Mouse (Mus musculus): ENCODE results near the gene Selenon. TPM values are rescaled to one million over a fixed set of nuclear protein-coding genes. Genes with fewer than 3 reads are reported as not detected.
A peak's percentile ranks its signal among the peaks of the same experiment; 100 is the strongest.

The Selenon gene
- polyA plus RNA-seq, 1 experiment from 2014 or later: 17.1 TPM

- ATAC-seq (ENCODE audit: low read depth): no peak
- no peaks in the 10 kb centered on the region for H3K9me3 ChIP-seq
- no peak overlapping the region for H3K9ac ChIP-seq
- H3K27ac ChIP-seq (replicated peaks): no peak overlapping the region
- no peak overlapping the region for H3K4me2 ChIP-seq
- H3K4me1 ChIP-seq (replicated peaks): peaks cover 43% of the 10 kb centered on the region
- H3K4me3 ChIP-seq: no peak overlapping the region
- no peaks in the 10 kb centered on the region for H3K36me3 ChIP-seq
- H3K27me3 ChIP-seq: no peaks in the 10 kb centered on the region
- 86% methylated on average over 9 of the region's 9 CpGs for WGBS
Measured at GRCm38 (mm10) chr4:134588287-134588686, 36.3 kb upstream of the Selenon start.

- H3K4me2 ChIP-seq: no peak overlapping the region
- no peaks in the 10 kb centered on the region for H3K27me3 ChIP-seq
- no peaks in the 10 kb centered on the region for H3K36me3 ChIP-seq
- peaks cover 37% of the 10 kb centered on the region for H3K4me1 ChIP-seq (replicated peaks)
- H3K27ac ChIP-seq (replicated peaks): no peak overlapping the region
- H3K9ac ChIP-seq: 0 out of 2 replicates have a peak overlapping the region, but pooled peaks have one; percentile 26
- H3K4me3 ChIP-seq: no peak overlapping the region
- no peaks in the 10 kb centered on the region for H3K9me3 ChIP-seq
- 59% methylated on average over 11 of the region's 11 CpGs for WGBS
- no peak for ATAC-seq (ENCODE audit: low read depth)
Measured at GRCm38 (mm10) chr4:134587636-134588197, 35.8 kb upstream of the Selenon start.

DNA sequence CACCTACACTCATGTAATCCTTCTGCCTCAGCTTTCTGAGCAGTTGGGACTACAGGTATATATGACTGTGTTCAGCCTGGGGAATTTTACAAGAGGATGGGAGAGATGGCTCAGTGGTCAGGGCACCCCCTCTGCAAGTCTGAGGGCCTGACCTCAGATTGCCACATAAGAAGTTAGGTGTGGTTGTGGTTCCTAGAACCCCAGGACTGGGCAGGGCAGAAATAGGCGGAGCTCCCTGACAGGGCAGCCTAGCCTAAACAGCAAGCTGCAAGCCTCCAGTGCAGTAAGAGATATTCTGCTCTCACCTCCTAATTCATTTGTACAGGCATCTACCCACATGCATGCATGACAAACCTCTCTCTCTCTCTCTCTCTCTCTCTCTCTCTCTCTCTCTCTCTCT, 34.7 kb upstream of the Selenon start:
- ATAC-seq (ENCODE audit: low read depth): no peak
- Histone ChIP-seq H3K4me3 (no peak overlapping the region), H3K27ac (replicated peaks) (no peak overlapping the region), H3K9me3 (no peaks in the 10 kb centered on the region), H3K4me1 (replicated peaks) (peaks cover 31% of the 10 kb centered on the region), H3K9ac (no peak overlapping the region), H3K27me3 (no peaks in the 10 kb centered on the region), H3K36me3 (no peaks in the 10 kb centered on the region), H3K4me2 (no peak overlapping the region)
- WGBS: 100% methylated on average over 1 of the region's 1 CpGs

DNA sequence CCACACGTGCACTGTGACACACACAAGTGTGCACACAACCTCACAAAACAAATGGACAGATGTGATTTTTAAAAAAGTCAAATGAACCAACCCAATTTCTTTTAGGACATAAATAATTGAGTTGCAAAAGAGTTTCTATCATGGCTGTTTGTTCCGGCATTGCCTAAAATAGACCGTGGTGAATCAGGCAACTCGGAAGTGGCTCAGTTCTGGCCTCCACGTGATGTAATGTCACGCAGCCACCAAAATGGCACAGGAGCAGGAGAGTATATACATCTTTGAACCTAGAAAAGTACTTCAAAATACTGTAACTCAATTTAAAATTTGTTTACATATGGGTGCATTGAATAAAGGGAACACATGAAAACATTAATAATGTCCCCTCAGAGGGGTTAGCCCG, 34.2 kb upstream of the Selenon start:
- ATAC-seq (ENCODE audit: low read depth): no peak

DNA sequence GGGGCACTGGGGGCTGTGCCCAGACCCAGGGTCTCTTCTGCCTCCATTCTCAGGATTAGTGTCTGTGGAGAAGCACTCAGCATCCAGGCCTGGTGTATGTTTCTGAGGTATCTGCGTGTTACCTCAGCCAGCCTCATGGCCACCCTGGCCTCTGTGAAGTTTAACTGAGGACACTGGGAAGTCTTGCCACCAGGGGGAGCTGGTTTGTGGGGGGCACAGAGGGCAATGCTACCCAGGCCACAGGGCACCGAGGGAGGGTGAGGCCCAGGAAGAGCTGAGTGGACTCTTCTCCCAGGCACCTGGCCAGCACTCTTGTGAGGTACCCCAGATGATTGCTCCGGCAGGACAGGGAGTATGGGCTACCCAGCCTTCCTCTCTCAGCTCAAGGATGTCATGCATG, 31.5 kb upstream of the Selenon start:
- H3K36me3 ChIP-seq: no peaks in the 10 kb centered on the region
- 70% methylated on average over 3 of the region's 3 CpGs for WGBS
- no peak overlapping the region for H3K4me3 ChIP-seq
- ATAC-seq (ENCODE audit: low read depth): no peak
- no peaks in the 10 kb centered on the region for H3K9me3 ChIP-seq
- no peak overlapping the region for H3K9ac ChIP-seq
- H3K27me3 ChIP-seq: no peaks in the 10 kb centered on the region
- no peak overlapping the region for H3K4me2 ChIP-seq
- no peak overlapping the region for H3K27ac ChIP-seq (replicated peaks)
- peaks cover 45% of the 10 kb centered on the region for H3K4me1 ChIP-seq (replicated peaks)

More for the DNA sequence above, 34.2 kb upstream of the Selenon start:
- Histone ChIP-seq H3K4me2 (no peak overlapping the region), H3K9me3 (no peaks in the 10 kb centered on the region), H3K36me3 (no peaks in the 10 kb centered on the region), H3K4me1 (replicated peaks) (peaks cover 31% of the 10 kb centered on the region), H3K27ac (replicated peaks) (no peak overlapping the region), H3K9ac (no peak overlapping the region), H3K27me3 (no peaks in the 10 kb centered on the region), H3K4me3 (no peak overlapping the region)
- 75% methylated on average over 7 of the region's 7 CpGs for WGBS

DNA sequence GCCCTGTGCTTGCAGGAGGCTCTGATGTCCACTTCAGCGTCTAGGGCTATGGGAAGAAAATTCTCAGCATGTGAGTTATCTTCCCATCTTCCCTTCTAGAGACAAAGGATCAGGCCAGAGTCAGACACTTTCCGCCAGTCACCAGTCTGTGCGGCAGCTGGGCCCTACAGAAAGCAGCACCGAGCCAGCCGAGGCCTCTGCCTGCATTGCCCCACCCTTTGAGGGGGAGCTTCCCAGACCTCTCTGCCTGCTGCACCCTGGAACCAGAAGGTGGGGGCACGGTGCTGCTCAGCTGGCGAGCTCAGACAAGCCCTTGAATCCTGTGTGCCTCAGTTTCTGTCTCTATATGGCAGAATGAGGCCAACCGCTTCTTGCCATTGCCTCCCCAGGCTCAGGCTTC, 29.4 kb upstream of the Selenon start:
- Histone ChIP-seq H3K4me1 (replicated peaks) (peaks cover 41% of the 10 kb centered on the region), H3K9me3 (no peaks in the 10 kb centered on the region), H3K4me3 (no peak overlapping the region), H3K9ac (peak overlapping the region; percentile 44), H3K4me2 (no peak overlapping the region), H3K36me3 (no peaks in the 10 kb centered on the region), H3K27ac (replicated peaks) (peak overlapping the region; percentile 78), H3K27me3 (no peaks in the 10 kb centered on the region)
- 54% methylated on average over 8 of the region's 8 CpGs for WGBS
- ATAC-seq (ENCODE audit: low read depth): no peak

- peak overlapping the region; percentile 78 for H3K27ac ChIP-seq (replicated peaks)
- ATAC-seq (ENCODE audit: low read depth): peak; percentile 62
- peaks cover 44% of the 10 kb centered on the region for H3K4me1 ChIP-seq (replicated peaks)
- H3K36me3 ChIP-seq: no peaks in the 10 kb centered on the region
- 57% methylated on average over 15 of the region's 15 CpGs for WGBS
- H3K4me3 ChIP-seq: no peak overlapping the region
- H3K27me3 ChIP-seq: no peaks in the 10 kb centered on the region
- H3K9me3 ChIP-seq: no peaks in the 10 kb centered on the region
- H3K9ac ChIP-seq: no peak overlapping the region; the same call in 1 of the 2 replicates
- no peak overlapping the region for H3K4me2 ChIP-seq
Measured at GRCm38 (mm10) chr4:134580351-134581148, 28.6 kb upstream of the Selenon start.

- H3K4me1 ChIP-seq (replicated peaks): peaks cover 48% of the 10 kb centered on the region
- peak overlapping the region; percentile 35; the same call in 1 of the 2 replicates for H3K9ac ChIP-seq
- ATAC-seq (ENCODE audit: low read depth): no peak
- peak overlapping the region; percentile 78; the same call in 1 of the 2 replicates for H3K27ac ChIP-seq (replicated peaks)
- 28% methylated on average over 5 of the region's 5 CpGs for WGBS
- H3K4me2 ChIP-seq: peak overlapping the region; percentile 26; the same call in 1 of the 2 replicates
- no peaks in the 10 kb centered on the region for H3K9me3 ChIP-seq
- H3K27me3 ChIP-seq: no peaks in the 10 kb centered on the region
- no peaks in the 10 kb centered on the region for H3K36me3 ChIP-seq
- no peak overlapping the region for H3K4me3 ChIP-seq
Measured at GRCm38 (mm10) chr4:134579620-134580019, 27.7 kb upstream of the Selenon start.

GRCm38 (mm10) chr4:134579212-134579611, 27.2 kb upstream of the Selenon start:
- no peaks in the 10 kb centered on the region for H3K27me3 ChIP-seq
- H3K4me2 ChIP-seq: peak overlapping the region; percentile 26
- H3K9me3 ChIP-seq: no peaks in the 10 kb centered on the region
- peak overlapping the region; percentile 49; the same call in 1 of the 2 replicates for H3K27ac ChIP-seq (replicated peaks)
- 7% methylated on average over 11 of the region's 11 CpGs for WGBS
- H3K36me3 ChIP-seq: no peaks in the 10 kb centered on the region
- peak overlapping the region; percentile 35 for H3K9ac ChIP-seq
- H3K4me1 ChIP-seq (replicated peaks): peaks cover 48% of the 10 kb centered on the region
- no peak overlapping the region for H3K4me3 ChIP-seq
- peak; percentile 15; the same call in 1 of the 2 replicates for ATAC-seq (ENCODE audit: low read depth)

DNA sequence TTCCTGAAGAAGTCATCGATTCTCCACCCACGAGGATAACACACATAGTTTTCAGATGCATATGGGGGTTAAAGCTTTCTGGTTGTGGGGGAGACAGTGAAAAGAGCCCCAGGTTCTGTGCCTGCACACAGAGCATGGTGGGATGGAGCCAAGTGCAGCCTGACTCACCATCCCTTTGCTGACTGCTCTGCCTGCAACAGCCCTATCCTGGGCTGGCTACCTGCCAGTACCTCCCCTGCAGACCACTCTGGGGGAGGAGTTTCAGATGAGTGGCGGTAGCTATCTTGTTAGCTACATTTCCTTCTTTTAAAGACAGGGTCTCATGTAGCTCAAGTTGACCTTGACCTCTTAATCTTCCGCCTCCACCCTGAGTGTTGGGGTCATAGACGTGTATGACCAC, 26.4 kb upstream of the Selenon start:
- H3K27me3 ChIP-seq: no peaks in the 10 kb centered on the region
- no peak overlapping the region for H3K4me2 ChIP-seq
- H3K4me1 ChIP-seq (replicated peaks): peaks cover 48% of the 10 kb centered on the region
- no peak overlapping the region for H3K9ac ChIP-seq
- H3K9me3 ChIP-seq: no peaks in the 10 kb centered on the region
- H3K4me3 ChIP-seq: no peak overlapping the region
- H3K36me3 ChIP-seq: no peaks in the 10 kb centered on the region
- no peak for ATAC-seq (ENCODE audit: low read depth)
- whole genome bisulfite sequencing: 72% methylated on average over 5 of the region's 5 CpGs
- peak overlapping the region; percentile 49; the same call in 1 of the 2 replicates for H3K27ac ChIP-seq (replicated peaks)

GRCm38 (mm10) chr4:134577281-134577680, 25.3 kb upstream of the Selenon start:
- H3K9ac ChIP-seq: no peak overlapping the region
- no peaks in the 10 kb centered on the region for H3K9me3 ChIP-seq
- no peak overlapping the region for H3K27ac ChIP-seq (replicated peaks)
- no peak overlapping the region for H3K4me2 ChIP-seq
- ATAC-seq (ENCODE audit: low read depth): no peak
- H3K4me3 ChIP-seq: no peak overlapping the region
- WGBS: 82% methylated on average over 2 of the region's 2 CpGs
- H3K27me3 ChIP-seq: no peaks in the 10 kb centered on the region
- no peaks in the 10 kb centered on the region for H3K36me3 ChIP-seq
- H3K4me1 ChIP-seq (replicated peaks): peaks cover 55% of the 10 kb centered on the region

- no peaks in the 10 kb centered on the region for H3K36me3 ChIP-seq
- peaks cover 49% of the 10 kb centered on the region for H3K4me1 ChIP-seq (replicated peaks)
- peak overlapping the region; percentile 22; the same call in 1 of the 2 replicates for H3K9ac ChIP-seq
- no peak for ATAC-seq (ENCODE audit: low read depth)
- H3K4me2 ChIP-seq: no peak overlapping the region
- 35% methylated on average over 11 of the region's 11 CpGs for WGBS
- H3K9me3 ChIP-seq: no peaks in the 10 kb centered on the region
- 0 out of 2 replicates have a peak overlapping the region, but pooled peaks have one; percentile 49 for H3K27ac ChIP-seq (replicated peaks)
- H3K27me3 ChIP-seq: no peaks in the 10 kb centered on the region
- H3K4me3 ChIP-seq: no peak overlapping the region
Measured at GRCm38 (mm10) chr4:134575486-134575885, 23.5 kb upstream of the Selenon start.
